Mouse (Mus musculus) thymus, postnatal 0 days (tissue): ENCODE results near the gene Paqr8. TPM values are rescaled to one million over a fixed set of nuclear protein-coding genes. Genes with fewer than 3 reads are reported as not detected.

Source experiments
- DNase-seq: peaks from one replicate; pipeline ENCODE4 v3.0.0-alpha.2; 2015; ENCODE audit warnings: low spot score
- polyA plus RNA-seq: library from polyadenylated mRNA; unstranded; fragments of >200 nt; fragmentation: Nextera tagmentation; extraction: Ambion mirVana; gene quantifications from 2 replicates; pipeline ENCODE4 v1.2.1, GENCODE M21; 2015

The Paqr8 gene
- polyA plus RNA-seq = 0.73 and 0.94 TPM in 2 replicates

GRCm38 (mm10) chr1:20890404-20890921 lies at the start of gene Paqr8:
Gene Paqr8 (plus strand): TSS chr1:20890606.
- DNase-seq = peak; percentile 54

- DNase-seq = no peak
These were observed 33.2 kb upstream of the Paqr8 start for GRCm38 (mm10) chr1:20856924-20857902.

- no peak for DNase-seq
These were observed 29.6 kb upstream of the Paqr8 start for GRCm38 (mm10) chr1:20860775-20861174.

- DNase-seq = no peak
These were observed 28.5 kb upstream of the Paqr8 start for GRCm38 (mm10) chr1:20861865-20862264.

- no peak for DNase-seq
These were observed 26.8 kb upstream of the Paqr8 start for GRCm38 (mm10) chr1:20863452-20864172.

GRCm38 (mm10) chr1:20867241-20867902 lies 23.0 kb upstream of the Paqr8 start:
- no peak for DNase-seq

GRCm38 (mm10) chr1:20868036-20868435 lies 22.4 kb upstream of the Paqr8 start:
- no peak for DNase-seq

- no peak for DNase-seq
These were observed 19.5 kb upstream of the Paqr8 start for GRCm38 (mm10) chr1:20870887-20871286.

GRCm38 (mm10) chr1:20872496-20872895 lies 17.9 kb upstream of the Paqr8 start:
- DNase-seq = no peak

- DNase-seq = no peak
These were observed 16.3 kb upstream of the Paqr8 start for GRCm38 (mm10) chr1:20874061-20874460.

GRCm38 (mm10) chr1:20877355-20877754 lies 13.1 kb upstream of the Paqr8 start:
- DNase-seq = no peak

- no peak for DNase-seq
These were observed 11.0 kb upstream of the Paqr8 start for GRCm38 (mm10) chr1:20879361-20879760.

- DNase-seq = no peak
These were observed 7.3 kb upstream of the Paqr8 start for GRCm38 (mm10) chr1:20883079-20883478.

GRCm38 (mm10) chr1:20889677-20890403 lies 566 bp upstream of the Paqr8 start:
- DNase-seq = no peak

GRCm38 (mm10) chr1:20890941-20891399 lies 564 bp downstream of the Paqr8 start:
- peak; percentile 38 for DNase-seq

- DNase-seq = no peak
These were observed 2.7 kb downstream of the Paqr8 start for GRCm38 (mm10) chr1:20893059-20893458.

- no peak for DNase-seq
These were observed 8.0 kb downstream of the Paqr8 start for GRCm38 (mm10) chr1:20898391-20898790.

- no peak for DNase-seq
These were observed 9.9 kb downstream of the Paqr8 start for GRCm38 (mm10) chr1:20900336-20900735.

- no peak for DNase-seq
These were observed 15.2 kb downstream of the Paqr8 start for GRCm38 (mm10) chr1:20905501-20906127.

GRCm38 (mm10) chr1:20906128-20906515 lies 15.7 kb downstream of the Paqr8 start:
- DNase-seq = no peak
